Mouse (Mus musculus): ENCODE data around the gene Zfp830.
A peak's percentile ranks its signal among the peaks of the same experiment; 100 is the strongest.

The Zfp830 gene

DNA sequence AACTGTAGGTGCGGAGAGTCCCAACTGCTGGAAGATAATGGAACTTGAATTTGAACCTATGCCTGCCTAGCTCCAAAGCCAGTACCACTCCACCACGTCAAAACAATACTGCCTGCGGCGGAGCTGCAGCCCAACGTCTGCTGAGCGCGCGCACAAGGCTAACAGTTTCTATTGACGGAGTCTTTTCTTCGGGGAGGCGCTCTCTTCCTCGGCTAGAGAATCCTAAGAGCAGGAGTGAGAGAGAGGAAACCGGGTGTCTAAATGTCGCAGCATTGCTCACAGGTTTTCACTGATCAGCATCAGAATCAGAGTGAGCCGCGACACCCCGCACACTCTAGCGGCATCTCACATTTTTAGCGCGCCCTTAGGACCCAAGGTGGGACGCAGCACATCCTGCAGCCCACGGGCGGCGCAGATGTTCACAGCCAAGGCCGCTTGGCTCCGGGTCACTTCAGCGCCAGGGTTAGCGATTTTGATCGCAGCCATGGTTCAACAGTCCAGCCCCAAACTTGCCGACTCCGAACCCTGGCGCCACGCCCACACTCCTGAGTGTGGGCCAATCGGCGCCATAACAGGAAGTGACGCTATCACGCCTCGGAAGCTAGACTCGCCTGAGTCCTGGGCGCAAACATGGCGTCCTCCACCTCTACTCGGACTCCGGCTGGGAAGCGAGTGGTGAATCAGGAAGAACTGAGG lies at the start of gene Zfp830, which contains the start of gene Cct6b:
Zfp830 (plus strand) TSS at position 604 of the 696 bp plus-strand sequence.
Cct6b (minus strand) TSS at position 580 of the 696 bp plus-strand sequence.
- peak; percentile 97 for DNase-seq

DNA sequence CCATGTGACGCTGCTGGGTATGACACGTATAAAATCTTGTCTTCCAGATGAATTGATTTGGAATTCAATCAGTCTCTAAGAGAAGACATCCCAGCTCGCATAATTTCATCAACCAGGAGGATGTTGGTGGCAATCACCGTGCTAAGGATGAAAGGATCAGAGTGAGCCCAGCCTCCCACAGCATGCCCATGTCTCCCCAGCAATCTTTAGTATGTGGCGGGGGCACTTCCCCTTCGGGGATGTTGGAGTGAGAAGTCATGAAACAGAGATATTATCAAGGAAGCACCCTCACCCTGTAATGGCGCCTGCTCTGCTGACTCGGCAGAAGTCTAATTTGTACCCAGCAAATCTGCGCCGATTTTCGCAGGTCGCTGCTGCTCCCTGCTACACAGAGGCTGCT lies 44.9 kb upstream of the Zfp830 start:
- DNase-seq: no peak

DNA sequence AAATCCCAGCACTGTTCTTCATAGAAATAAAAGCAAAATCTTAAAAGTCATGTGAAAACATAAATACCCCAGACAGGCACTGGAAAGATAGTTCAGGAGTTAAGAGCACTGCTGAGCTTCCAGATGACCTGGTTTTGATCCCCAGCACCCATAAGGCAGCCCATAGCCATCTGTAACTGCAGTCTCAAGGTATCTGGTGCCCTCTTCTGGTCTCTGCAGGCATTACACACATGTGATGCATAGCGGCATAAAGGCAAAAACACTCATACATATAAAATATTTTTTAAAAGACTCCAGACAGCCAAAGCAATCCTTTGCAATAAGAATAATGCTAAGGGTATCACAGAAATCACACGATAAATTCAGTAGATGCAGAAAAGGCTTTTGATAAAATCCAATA lies 37.3 kb upstream of the Zfp830 start:
- DNase-seq: no peak

DNA sequence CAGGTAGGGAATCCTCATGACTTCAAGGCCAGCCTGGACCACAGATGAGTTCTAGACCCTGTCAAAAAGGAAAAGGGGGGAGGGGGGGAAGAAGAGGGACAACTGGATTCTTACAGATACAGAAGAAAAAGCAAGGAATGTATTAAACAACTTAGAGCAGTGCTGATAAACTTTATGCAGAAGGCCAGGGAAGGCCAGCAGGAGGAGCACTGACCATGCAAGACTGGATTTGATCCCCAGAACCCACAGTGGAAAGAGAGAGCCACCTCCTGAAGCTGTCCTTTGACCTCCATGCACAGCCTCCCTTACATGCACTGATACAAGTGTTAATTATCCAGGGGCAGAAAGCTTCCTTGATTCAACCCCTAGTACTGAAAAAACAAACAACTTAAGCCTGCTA lies 29.9 kb upstream of the Zfp830 start:
- peak; percentile 14 for DNase-seq

DNA sequence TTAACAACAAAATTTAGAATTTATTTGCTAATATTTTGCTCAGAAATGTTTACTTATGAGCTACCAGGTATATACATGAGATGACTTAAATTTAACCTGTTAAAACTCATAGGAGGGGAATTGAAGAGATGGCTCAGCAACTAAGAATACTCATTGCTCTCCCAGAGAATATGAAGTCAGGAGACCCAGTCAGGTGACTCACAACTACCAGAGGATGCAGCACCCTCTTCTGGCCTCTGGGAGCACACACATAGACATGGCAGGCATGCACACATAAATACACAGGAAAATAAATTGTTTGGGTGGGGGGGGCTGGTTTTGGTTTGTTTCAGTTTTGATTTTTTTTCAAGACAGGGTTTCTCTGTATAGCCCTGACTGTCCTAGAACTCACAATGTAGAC lies 25.1 kb upstream of the Zfp830 start:
- no peak for DNase-seq

DNA sequence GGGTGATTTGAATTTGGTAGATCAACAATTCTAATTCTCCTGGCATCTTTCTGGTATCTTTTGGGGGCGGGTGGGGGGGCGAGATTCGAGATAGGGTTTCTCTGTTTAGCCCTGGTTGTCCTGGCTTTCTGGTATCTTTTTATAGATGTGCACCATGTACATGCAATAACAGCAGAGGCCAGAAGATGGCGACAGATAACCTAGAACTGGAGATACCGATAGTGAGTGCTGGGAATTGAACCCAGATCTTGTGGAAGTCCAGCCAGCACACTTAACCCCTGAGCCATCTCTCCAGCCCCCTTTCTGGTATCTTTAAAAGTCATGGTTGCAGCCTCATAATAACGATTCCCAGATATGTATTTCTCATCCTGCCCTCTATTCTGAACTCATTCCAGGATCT lies 18.0 kb upstream of the Zfp830 start:
- DNase-seq: peak; percentile 63

DNA sequence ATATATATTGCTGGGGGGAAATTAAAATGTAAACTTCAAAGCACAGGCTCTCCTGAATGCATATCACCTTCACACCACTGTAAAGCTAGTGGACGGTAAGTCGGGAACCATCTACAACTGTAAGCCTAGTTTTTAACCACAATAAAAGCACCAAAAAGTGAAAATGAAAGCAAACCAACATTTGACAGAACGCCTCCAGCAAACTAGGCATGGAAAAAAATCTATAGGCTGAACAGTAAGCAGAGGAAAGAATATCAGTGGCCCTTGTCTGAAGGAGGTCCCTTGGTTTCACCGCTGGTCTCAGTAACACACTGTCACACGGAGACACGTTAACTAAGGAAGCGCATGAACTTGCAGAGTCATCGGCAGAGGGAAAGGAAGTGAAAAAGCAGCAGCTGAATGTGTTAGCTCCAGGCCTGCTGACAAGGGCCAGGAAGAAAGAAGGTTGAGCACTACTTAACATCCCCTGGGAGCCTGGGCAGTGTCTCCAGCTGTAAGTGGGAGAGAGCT lies 17.2 kb upstream of the Zfp830 start:
- no peak for DNase-seq

DNA sequence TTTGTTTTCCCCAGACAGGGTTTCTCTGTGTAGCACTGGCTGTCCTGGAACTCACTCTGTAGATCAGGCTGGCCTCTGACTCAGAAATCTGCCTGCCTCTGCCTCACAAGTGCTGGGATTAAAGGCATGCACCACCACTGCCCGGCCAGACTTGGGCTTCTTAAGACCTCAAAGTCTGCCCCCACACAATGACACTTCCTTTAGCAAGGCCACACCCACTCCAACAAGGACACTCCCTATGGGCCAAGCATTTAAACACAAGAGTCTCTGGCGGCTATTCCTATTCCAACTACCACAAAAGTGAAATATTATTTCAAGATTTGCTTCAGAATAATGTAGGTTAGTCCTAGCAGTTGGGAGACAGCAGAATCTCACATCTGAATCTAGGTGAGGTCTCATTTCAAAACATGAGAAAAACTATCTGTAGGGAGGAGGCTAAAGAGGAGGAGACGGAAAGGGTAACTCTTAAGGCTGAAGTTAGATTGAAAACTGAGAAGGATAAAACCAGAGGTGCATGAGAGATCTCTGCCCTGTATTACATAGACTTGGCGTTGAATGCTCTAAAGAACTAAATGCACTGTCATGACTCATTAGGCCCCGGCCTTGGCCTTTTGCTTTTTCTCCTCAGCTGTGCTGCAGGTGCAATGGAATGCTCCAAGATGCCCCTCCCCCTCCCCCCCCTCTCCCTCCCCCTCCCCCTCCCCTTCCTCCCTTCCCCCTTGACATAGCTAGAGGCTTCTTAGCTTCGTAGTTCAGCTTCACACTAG lies 11.6 kb upstream of the Zfp830 start:
- no peak for DNase-seq

DNA sequence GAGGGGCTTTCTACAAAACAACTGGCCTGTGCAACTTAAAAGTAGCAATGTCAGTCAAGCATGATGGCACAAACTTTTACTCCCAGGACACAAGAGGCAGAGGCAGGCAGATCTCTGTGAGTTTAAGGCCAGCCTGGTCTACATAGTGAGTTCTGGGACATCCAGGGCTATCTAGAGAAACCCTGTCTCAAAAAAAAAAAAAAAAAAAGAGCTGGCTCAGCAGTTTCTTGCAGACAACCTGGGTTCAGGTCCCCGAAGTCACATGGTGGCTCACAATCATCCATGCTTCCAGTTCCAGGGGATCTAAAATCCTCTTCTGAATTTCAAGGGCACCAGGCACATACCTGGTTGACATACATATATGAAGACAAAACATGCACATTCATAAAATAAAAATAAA lies 8.2 kb upstream of the Zfp830 start:
- no peak for DNase-seq

DNA sequence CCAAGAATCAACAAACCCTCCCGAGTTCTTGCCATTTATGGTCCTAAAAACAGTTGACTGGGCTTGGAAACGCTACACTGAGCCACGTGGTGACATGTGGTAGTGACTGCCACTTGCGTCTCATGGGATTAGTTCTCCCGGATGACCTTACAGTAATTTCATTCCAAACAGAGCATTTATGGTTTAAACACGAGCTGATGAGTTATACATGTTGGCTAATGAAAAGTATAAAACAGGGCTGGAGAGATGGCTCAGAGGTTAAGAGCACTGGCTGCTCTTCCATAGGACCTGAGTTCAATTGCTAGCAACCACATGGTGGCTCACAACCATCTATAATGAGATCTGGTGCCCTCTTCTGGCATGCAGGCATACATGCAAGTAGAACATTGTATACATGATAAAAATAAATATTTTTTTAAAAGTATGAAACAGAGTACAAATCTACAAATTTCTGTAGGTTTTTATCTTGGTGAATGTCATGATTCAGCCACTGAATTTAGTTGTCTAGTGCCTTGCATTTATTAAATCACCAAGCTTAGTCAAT lies 1.8 kb upstream of the Zfp830 start:
- DNase-seq: no peak

DNA sequence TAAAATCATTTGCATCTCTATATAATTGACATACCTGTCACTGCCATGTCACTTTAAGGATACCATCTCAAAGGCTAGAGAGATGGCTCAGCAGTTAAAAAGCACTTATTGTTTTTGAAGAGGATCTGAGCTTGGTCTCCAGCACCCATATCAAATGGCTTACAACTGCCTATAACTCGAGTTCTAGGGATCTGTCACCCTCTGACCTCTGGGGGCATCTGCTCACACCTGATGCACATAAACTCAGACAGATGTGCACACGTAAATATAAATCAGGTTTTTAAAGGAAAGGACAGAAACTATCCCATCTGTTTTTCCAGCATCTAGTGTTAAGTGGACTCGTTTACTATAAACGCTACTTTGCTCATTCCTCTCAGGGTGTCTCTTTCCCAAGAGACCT lies 884 bp upstream of the Zfp830 start:
- no peak for DNase-seq

DNA sequence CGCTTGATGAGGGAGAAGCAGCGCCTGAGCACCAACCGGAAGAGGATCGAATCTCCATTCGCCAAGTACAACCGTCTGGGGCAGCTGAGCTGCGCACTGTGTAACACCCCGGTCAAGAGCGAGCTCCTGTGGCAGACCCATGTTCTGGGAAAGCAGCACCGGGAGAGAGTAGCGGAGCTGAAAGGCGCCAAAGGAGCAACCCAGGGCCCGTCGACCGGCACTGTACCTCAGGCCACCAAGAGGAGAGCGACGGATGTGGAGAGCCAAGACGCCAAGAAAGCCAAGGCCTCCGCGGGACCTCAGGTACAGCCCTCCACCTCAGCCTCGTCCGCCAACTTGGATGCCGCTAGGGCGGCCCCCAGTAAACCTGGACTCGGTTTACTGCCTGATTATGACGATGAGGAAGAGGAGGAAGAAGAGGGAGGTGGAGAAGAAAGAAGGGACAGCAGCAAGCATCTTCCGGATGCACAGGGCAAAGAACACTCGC lies 336 bp downstream of the Zfp830 start:
- DNase-seq: no peak

DNA sequence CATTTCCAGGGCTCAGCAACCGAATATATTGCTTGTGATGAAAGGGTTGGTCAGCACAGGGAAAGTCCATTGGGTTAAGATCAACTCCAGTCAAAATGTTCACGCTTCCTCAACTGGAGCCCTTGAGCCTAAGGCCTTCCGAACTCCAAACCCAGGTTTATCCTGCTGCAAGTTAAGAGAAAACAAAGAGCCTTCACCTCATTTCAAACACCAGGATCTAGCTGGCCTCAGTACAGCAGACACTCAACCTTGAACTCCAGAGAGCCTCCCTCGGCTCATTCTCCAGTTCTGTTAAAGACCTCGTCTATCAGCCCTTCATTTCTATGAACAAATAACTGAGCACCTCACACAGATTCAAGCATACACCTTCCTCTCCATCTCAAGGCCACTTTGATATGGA lies 16.0 kb downstream of the Zfp830 start:
- no peak for DNase-seq

DNA sequence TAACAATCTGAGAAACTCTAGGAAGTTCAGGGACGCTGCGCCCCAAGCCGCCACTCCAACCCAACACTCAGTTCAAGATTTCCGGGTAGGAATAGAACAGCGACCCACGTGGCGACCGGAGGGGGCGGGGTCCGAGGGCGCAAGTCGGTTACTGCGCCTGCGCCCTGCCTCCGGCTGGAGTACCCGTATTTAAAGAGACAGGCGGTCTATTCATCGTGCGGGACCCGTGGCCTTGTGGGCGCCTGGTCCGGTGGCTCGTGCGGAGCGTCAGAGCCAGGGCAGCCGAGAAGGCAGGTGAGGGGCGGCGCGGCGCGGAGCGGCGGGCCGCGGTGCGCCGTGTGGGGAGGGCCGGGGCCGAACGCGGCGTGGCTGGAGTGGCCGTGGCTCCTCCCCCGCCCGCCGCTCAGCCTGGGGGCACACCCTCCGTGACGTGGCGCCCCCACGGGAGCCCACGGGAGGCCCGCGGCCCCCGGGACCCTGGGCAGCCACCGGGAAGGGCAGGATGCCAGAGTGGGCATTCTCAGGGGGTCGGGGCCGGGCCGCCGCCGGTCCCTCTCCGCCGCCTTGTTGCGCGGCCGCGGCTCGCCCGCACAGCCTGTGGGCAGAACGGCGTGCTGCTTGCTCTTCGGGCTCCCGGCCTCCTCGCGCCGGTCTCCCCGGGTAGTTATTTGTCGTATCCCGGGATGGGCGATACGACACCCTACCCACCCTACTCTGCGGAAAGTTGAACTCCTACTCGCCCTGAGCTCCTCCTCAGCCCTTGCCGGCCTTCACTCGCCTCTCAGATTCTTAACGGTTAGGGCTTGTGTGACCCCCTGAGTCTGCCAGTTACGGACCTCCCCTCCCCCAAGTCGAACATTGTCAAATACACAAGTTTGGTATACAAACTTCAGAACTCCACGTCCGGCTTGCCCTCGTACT lies 17.1 kb downstream of the Zfp830 start, which contains the start of gene Lig3:
Lig3 (plus strand) TSS at position 126 of the 921 bp plus-strand sequence.
- DNase-seq: peak; percentile 96

DNA sequence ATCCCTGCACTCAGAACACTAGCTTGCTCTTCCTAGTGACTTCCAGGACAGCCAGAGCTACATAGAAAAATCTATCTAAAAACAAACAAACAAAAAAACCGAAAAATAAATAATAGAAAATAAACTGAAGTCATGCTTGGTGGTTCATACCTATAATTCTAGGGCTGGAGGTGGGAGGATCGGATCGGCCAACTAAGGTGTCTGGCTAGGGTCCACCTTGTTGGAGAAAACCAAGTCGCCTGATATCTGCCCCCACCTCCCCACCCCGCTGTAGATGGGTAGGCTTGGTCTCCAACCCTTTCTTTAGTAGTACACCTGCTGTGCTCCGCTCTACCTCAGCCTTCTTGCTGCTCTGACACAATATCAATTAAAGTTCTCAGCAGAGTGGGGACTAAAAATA lies 18.1 kb downstream of the Zfp830 start:
- DNase-seq: no peak

DNA sequence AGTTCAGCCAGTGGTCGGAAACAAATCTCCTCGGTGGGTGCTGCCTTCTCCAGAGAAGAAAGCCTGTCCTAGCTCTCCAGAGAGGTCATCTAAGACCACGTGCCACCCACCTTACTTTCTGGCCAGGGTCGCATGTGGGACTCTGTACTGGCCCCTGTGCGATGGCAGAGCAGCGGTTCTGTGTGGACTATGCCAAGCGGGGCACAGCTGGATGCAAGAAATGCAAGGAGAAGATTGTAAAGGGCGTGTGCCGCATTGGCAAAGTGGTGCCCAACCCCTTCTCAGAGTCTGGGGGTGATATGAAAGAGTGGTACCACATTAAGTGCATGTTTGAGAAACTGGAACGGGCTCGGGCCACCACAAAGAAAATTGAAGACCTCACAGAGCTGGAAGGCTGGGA lies 19.3 kb downstream of the Zfp830 start:
- no peak for DNase-seq

DNA sequence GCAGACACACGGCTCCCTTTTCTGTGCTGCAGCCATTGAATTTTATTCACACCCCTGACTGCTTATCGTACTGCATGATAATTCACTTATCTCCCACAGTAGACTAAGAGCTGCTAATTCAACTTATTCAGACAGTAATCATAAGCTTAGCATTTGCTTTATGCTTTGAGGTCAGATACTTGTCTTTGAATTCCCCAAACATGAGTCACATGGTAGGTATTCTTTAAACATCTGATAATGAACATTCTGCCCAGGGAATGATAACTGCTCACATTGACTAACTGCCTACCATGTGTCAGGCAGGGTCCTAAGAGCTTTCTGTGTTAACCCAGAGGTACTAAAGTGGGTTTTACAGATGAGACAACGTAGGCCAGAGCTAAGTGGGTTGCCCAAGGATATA lies 42.5 kb downstream of the Zfp830 start:
- no peak for DNase-seq

DNA sequence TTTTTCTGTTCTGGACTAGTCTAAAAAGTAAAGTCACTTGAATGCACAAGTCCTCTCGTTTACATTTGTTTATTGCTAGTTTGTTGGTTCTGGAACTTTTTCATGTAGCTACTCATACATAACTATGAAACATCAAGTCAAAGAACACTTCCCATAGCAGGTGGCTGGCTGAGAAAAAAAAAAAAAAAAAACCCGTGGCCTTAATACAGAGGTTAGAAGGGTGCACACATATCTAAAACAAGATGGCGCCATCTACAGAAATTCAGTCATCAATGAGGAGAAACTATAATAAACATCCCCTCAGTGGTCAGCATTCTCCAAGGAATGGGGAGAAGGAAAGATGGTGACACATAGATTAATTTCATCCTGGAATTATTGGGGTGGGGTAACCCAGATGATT lies 43.2 kb downstream of the Zfp830 start:
- DNase-seq: no peak

DNA sequence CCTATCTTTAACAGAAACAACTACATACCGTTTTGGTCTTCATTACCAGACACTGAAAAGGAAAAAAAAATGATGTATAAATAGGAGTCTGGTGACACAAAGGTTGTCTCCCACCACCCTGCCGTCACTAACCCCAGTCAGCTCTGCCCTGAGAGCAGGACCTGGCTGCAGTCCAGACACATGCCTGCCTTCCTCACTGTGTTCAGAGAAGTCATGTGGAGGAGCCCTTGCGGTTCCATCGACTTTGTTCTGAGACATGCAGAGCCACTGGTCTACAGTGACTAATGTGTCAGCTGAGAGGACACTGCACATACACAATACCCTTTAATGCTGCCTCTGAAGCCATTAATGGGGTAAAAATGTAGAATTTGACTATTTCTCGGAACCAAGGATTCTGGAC lies 44.3 kb downstream of the Zfp830 start:
- no peak for DNase-seq

Data from kidney, adult 9 months (tissue).